Mouse (Mus musculus) T-helper 17 cell (primary cell): ENCODE measurements around the gene Prss53.

Experiments
- in situ Hi-C, 2 experiments: fragments of 300-600 bp; cut with MboI, MseI; formaldehyde crosslinking; loops; 1 replicate in 1 of 2; 2 replicates in 1 of 2; pipeline ENCODE4 v1.15.1; 2025; ENCODE audit warnings: high pct_unique_total_duplicates in 2 of 2

Gene Prss53

DNA sequence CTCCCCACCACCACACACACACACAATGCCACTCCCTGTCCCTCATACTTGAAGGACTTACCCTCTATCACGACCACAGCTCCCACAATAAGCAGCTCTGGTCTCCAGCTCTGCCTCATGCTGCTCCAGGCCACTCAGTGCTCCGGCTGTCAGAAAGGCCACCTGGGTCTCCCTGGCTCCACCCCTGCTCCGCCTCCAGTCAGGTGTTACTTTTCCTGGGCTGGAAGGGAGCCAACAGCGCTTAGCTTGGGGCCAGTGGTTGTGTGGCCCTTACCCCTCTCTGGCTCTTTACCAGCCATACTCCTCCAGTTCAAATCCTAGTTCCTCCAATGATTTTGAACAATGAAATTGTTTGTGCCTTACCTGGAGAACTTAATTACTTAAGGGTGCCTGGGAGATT is at the start of gene Prss53:
TSS of gene Prss53 (minus strand) at position 173 of the 400 bp plus-strand sequence.
- in situ Hi-C loops = no loop called here

GRCm38 (mm10) chr7:127936216-127936884 is 45.6 kb upstream of the Prss53 start:
- in situ Hi-C loops = no loop called here

- in situ Hi-C loops = no loop called here
Measured at GRCm38 (mm10) chr7:127935748-127936159, 45.0 kb upstream of the Prss53 start.

DNA sequence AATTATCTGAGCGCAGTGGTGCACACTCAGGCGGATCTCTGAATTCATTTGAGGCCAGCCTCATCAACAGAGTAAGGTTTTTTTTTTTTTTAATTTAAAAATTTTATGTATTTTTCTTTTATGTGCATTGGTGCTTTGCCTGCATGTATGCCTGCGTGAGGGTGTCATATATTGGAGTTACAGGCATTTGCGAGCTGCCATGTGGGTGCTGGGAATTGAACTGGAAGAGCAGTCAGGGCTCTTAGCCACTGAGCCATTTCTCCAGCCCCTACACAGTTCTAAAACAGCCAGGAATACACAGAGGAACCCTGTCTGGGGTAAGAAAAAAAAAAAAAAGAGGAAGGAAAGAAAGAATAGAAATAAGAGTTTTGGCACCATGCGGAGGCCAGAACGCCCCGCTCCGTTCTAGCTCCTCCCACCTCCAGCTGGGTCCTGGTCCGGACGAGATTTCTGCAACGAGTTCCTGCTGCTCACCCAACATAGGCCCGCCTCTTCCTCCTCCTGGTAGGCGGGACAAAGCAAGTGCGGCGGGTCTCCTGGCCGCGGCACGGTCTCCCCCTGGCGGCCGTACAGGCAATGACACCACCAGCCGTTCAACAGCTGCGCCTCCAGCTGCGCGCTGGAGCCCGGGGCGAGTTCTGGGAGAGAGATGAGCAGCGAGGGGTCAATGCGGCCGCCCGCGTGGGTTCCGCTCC is 44.4 kb upstream of the Prss53 start:
- in situ Hi-C loops = no loop called here

- in situ Hi-C loops = no loop called here
Measured at GRCm38 (mm10) chr7:127934075-127934474, 43.3 kb upstream of the Prss53 start.

- in situ Hi-C loops = no loop called here
Measured at GRCm38 (mm10) chr7:127932273-127933031, 41.7 kb upstream of the Prss53 start.

DNA sequence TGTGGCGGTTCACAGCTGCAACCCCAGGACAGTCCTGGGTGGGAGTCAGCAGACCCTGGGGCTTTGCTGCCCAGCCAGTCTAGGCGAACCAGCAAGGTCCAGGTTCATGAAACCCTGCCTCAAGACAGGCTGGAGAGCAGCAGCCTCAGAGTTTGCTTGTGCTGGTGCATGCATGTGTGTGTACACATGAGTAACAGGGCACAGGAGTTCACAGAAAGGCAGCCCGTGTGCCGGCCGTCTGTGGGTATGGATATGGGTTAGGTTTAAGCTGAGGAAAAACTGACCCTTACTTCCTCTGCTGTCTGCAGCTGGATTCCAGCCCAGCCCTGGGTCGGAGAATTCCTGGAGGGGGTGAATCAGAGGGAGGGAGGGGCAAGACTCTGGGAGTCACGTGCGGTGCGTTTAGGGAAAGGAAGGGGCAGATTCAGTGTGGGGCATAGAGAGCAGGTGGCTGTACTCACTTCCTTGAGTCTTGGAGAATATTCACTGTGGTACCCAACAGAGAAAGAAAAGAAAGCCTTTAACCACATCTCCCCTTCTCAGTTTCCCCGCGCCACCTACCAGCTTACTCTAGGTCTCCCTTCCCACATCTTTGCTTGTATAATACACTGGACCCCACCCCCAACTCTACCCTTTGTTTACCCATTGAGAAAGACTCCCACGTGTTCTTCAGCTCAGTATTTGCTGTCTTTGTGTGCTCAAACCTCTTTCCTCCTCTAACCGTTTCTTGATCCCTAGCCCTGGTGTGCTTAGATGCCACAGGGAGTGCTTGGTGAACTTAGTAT is 40.8 kb upstream of the Prss53 start:
- in situ Hi-C loops = no loop called here

GRCm38 (mm10) chr7:127930636-127931035 is 39.9 kb upstream of the Prss53 start:
- in situ Hi-C loops = no loop called here

DNA sequence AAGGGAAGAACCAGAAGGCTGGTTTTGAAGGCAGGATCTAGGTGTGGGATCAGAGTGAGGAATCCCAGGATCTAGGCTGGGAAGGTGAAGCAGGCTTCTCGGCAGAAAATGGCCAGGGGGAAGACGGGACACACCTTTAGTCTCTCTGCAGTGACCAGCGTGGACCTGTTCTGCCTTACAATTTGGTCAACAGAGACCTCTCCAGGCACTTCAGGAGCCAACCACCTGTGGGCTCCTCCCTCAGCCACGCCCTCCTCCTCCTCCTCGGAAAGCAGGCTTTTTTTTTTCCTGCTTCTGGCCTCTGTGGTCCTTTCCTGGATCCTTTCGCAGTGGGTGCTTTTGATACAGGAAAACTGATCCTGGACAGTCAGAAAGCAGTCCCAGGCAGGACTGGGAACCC is 39.2 kb upstream of the Prss53 start, which contains the start of gene Prss8:
TSS of gene Prss8 (minus strand) at position 182 of the 400 bp plus-strand sequence.
- in situ Hi-C loops = no loop called here

- in situ Hi-C loops = no loop called here
Measured at GRCm38 (mm10) chr7:127928596-127928995, 37.8 kb upstream of the Prss53 start.

DNA sequence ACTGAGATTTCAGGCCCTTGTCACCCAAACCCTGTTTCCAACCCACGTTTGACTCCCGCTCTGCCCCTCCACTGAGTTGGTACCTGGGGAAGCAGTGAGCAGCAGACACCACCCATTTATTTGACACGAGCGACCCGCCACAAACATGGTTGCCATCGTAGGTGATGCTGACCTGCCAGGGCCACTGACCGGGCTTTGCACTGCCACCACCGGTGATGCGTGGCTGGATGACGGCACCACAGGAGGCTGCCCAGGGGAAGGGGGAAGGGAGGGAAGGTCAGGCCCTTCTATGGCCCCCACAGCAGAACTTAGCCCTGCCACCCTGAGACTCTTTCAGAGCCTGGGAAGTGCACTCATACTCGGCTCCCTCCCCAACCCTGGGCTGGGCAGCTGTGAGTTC is 37.0 kb upstream of the Prss53 start:
- in situ Hi-C loops = no loop called here

- in situ Hi-C loops = no loop called here
Measured at GRCm38 (mm10) chr7:127926846-127927245, 36.1 kb upstream of the Prss53 start.

DNA sequence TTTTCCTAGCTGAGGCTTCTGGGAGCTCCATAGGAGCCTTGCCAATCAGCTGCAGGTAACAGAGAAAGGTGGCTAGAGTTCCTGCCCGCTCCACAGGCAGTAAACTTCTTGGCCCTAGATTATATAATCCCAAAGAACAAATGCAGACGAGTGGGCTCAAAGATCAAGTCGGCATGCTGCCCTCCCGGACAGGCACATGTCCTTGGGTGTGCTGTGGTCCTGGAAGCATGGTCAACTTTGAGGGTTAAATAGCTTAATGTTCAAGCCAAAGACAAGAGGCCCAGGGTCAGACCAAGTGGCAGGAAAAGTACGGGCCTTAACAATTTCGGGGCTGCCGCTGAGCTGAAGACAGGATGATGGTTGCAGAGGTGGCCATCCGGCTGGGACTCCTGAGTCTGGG is 35.3 kb upstream of the Prss53 start:
- in situ Hi-C loops = no loop called here

- in situ Hi-C loops = no loop called here
Measured at GRCm38 (mm10) chr7:127925252-127925651, 34.5 kb upstream of the Prss53 start.

- in situ Hi-C loops = no loop called here
Measured at GRCm38 (mm10) chr7:127923714-127924113, 32.9 kb upstream of the Prss53 start.

GRCm38 (mm10) chr7:127922451-127923275 is 31.9 kb upstream of the Prss53 start:
- in situ Hi-C loops = no loop called here

GRCm38 (mm10) chr7:127921516-127921915 is 30.7 kb upstream of the Prss53 start:
- in situ Hi-C loops = no loop called here

DNA sequence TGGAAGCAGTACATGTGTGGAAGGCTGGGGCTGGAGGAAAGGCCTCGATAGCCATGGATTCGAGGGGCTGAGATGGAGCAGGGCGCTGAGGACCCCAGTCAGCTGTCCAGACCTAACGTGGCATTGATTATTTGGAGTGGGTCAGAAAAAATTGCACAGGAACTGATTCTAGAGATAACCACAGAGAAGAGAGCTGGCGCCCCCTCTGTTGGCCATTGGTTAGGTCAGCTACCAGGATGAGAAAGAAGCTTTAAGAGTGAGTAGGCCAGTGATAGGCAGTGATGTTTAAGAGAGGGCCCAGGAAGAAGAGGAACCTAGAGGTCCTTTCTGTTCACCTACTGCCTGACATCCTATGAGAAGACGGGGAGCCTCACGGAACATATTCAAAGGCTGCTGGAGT is 28.5 kb upstream of the Prss53 start:
- in situ Hi-C loops = no loop called here

DNA sequence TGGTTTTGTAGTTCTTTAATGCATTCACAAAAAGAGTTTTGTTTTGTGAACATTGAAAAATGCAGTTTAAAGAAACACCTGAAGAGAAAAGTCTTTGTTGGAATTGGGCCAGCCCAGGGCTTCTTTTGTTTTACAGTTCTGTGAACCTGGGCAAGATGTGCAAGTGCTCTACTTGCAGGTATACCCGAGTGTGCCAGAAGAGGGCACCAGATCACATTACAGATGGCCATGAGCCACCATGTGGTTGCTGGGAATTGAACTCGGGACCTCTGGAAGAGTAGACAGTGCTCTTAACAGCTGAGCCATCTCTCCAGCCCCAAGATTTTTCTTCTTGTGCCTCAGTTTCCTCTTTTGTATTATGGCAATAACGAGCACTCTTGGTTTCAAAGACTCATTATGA is 27.4 kb upstream of the Prss53 start:
- in situ Hi-C loops = no loop called here

- in situ Hi-C loops = no loop called here
Measured at GRCm38 (mm10) chr7:127915293-127915692, 24.5 kb upstream of the Prss53 start.

DNA sequence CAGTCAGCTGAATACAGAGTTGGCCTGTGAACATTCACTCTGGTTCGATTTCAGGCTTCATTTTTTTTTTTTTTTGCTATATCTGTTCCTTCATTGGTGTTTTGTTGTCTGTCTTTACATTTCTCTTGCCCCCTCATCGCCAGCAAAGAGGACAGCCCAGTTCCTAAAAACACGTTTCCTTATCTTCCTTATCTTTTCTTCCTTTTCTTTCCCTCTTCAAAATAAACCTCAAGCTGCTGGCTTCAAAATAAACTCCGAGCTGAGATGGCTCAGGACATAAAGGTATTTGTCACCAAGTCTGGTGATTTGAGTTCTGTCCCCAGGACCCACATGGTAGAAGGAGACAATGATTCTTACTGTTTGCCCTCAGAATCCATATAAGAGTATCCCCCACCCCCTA is 22.2 kb upstream of the Prss53 start:
- in situ Hi-C loops = no loop called here
